Mouse (Mus musculus): ENCODE results near the gene Mark1.

The Mark1 gene

DNA sequence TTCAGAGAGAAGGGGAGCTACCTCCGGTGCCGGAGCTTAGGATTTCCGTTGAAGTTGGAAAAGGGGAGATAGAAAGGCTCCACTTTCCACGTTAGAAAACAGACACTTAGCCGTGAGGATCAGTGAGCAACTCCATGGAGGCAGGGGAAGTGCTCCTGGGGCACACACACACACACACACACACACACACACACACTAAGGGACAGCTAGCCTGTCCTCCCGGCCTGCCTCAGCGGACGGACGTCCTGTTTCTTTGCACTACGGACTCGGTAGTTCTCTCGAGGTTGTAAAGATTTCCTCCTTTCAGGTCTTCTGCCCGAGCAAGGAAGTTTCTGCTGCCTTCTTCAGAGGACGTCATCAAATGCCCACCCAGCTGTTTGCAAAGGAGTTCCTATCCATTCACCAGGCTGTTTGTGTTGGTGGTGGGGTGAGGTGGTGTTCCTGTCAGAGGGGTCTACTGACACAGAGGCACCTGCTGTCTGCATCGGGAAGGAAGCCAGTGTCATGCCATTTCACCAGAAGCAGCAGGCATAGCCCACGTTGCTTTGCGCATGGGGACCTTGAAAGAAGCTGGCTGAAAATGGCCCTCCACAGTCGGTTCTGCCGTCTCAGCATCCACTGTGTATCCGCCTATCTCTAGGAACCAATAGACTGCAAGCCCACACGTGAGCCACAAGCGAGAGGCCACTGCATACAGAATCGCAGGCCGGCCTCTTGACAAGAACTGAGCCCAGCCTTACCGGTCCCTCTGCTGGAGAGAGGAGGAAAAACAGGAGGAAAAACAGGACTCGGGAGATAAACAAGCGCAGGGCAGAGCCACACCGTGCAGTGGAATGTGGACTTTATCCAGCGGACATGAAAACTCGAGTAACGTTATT lies 147.4 kb downstream of the Mark1 start:
- peak; percentile 68 for DNase-seq (ENCODE audit: low spot score)

DNA sequence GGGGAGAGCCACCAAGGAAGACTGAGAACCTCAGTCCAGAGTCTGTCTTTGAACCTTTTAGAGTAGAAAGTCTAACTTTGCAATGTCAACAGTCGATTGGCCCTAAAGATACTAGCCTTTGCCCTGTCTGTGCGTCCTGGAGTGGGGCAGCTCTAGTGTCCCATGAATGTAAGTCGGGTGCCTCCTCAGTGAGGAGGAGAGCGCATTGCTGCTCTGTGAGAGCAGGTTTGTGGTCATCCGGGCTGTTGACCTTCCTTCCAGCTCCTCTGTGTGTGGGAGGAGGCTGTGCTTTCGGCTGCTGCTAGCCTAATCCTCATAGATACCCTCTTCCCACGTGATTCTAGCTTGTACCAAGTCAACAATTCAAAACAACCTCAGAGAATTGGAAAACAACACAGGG lies 148.2 kb downstream of the Mark1 start:
- no peak for DNase-seq (ENCODE audit: low spot score)

DNA sequence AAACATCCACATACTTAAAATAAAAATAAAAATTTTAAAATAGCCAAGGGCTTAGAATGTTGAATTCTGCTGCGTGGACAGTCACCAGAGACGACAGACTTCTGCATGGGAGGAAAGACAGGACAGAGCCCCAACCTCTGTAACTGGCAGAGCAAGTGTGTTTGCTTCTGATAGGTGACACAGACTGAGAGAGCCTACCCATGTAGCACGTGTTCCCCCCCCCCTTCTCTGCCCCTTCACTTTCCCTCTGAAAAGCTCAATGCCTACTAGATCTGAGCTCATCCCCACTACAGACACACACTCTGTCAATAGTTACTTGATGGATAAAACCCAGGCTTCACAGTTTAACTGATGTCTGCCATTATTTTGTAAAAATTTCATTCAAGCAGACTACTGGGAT lies 152.4 kb downstream of the Mark1 start:
- no peak for DNase-seq (ENCODE audit: low spot score)
